Mouse (Mus musculus): Measurements from ENCODE around the gene Spag6. TPM values are rescaled to one million over a fixed set of nuclear protein-coding genes. Genes with fewer than 3 reads are reported as not detected.

Gene Spag6
- polyA plus RNA-seq, 1 experiment from 2014 or later, result 0.32 TPM

DNA sequence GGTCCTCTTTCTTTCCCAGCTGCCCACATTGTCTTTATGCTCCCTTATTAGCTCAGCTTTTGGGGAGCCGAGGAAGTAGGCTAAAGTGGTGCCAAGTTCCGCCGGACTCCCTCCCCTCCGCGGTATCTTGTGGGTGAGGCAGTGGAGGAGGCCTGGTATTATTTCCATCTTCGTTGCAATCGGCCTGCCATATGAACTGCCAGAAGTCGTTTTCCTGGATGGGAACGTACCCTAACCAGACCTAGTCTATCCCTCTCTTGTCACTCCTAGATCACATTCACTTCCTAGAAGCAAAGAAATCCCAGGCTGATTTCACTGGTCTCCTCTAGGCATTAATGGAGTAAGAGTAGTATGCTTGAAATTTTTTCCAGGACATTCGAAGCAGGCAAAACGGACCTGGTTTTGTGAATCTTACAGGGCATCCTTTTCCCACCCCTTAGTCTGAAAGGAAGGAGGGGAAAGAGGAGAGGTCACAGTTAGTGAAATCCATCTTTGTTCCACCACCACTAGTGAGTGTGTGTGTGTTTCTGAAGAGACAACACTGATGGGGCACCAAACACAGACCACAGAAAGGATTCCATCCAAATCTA lies 5.7 kb downstream of the Spag6 start:
- under 1% methylated on average over 11 of the region's 11 CpGs for WGBS
- Histone ChIP-seq H3K27me3 (peaks cover 77% of the 10 kb centered on the region), H3K4me3 (no peak overlapping the region)

DNA sequence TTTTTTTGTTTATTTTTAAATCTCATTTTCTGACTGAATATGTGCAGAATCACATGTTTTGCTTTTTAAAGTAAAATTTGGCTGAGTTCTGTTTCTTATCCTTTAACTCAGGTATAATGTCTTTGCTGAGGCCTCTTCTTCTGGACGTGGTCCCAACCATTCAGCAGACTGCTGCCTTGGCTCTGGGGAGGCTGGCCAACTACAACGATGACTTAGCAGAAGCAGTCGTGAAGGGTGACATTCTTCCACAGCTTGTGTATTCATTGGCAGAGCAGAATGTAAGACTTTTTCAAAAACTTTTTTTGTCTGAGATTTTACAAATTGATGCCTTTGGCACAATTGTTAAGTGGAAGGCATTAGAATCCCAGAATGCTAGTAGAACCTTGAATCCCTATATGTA lies 16.5 kb downstream of the Spag6 start:
- ATAC-seq, result no peak
- Histone ChIP-seq H3K4me2 (no peak overlapping the region), H3K27ac (no peak overlapping the region), H3K4me1 (no peaks in the 10 kb centered on the region), H3K36me3 (ENCODE audit: poor library complexity, severe bottlenecking) (no peaks in the 10 kb centered on the region), H3K9me3 (replicated peaks) (no peaks in the 10 kb centered on the region), H3K27me3 (peaks cover 8% of the 10 kb centered on the region), H3K9ac (no peak overlapping the region), H3K4me3 (no peak overlapping the region)
- 74% methylated on average over 3 of the region's 3 CpGs for WGBS

More for the DNA sequence above, 5.7 kb downstream of the Spag6 start:
- Histone ChIP-seq H3K36me3 (ENCODE audit: poor library complexity, severe bottlenecking) (no peaks in the 10 kb centered on the region), H3K9ac (no peak overlapping the region), H3K9me3 (replicated peaks) (no peaks in the 10 kb centered on the region), H3K27ac (no peak overlapping the region), H3K4me1 (peaks cover 15% of the 10 kb centered on the region), H3K4me2 (no peak overlapping the region; the same call in 1 of the 2 replicates)
- ATAC-seq, result no peak

DNA sequence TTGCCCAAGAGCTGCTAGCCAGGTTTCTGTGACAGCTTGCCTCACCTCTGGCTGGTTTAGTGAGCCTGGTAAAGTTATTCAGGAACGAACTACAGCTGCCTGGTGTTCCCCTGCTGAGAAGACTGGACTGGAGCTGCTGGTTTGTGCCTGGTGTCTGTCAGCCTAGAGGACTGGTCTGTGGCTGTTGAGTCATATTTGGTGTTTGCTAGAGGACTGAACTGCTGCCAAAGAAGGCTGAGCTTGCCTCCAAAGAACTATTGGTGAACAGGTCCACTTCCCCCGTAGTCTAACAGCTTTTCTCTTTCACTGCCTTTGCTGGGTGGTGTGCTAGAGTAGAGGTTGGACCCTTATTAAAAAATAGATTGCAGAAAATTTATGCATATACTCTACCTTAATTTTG lies 19.2 kb downstream of the Spag6 start:
- Histone ChIP-seq H3K27ac (no peak overlapping the region), H3K9ac (no peak overlapping the region), H3K4me1 (no peaks in the 10 kb centered on the region), H3K27me3 (peaks cover 6% of the 10 kb centered on the region), H3K36me3 (ENCODE audit: poor library complexity, severe bottlenecking) (no peaks in the 10 kb centered on the region), H3K9me3 (replicated peaks) (no peaks in the 10 kb centered on the region), H3K4me3 (no peak overlapping the region), H3K4me2 (no peak overlapping the region)
- ATAC-seq, result no peak
- 71% methylated on average over 2 of the region's 2 CpGs for WGBS

DNA sequence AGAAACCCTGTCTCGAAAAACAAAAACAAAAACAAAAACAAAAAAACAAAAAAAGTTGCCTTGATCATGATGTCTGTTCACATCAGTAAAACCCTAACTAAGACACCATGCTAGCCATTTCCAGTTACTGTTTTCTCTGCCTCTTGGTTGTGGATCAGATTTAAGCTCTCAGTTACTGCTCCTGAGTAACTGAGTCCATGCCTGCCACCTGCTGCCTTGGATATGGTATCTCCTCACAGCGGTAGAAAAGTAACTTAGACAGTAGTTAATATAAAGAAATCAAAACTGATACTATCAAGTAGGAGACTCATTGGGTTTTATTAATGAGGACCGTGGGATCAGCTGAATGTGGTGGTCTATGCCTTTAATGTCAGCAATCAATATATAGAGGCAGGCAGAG lies 20.5 kb downstream of the Spag6 start:
- no peaks in the 10 kb centered on the region for H3K36me3 ChIP-seq (ENCODE audit: poor library complexity, severe bottlenecking)
- H3K9ac ChIP-seq, result no peak overlapping the region
- 78% methylated on average over 3 of the region's 3 CpGs for WGBS
- H3K9me3 ChIP-seq (replicated peaks), result no peaks in the 10 kb centered on the region
- peaks cover 15% of the 10 kb centered on the region for H3K27me3 ChIP-seq
- H3K4me1 ChIP-seq, result no peaks in the 10 kb centered on the region
- no peak for ATAC-seq
- no peak overlapping the region for H3K4me2 ChIP-seq
- no peak overlapping the region for H3K4me3 ChIP-seq
- H3K27ac ChIP-seq, result no peak overlapping the region

DNA sequence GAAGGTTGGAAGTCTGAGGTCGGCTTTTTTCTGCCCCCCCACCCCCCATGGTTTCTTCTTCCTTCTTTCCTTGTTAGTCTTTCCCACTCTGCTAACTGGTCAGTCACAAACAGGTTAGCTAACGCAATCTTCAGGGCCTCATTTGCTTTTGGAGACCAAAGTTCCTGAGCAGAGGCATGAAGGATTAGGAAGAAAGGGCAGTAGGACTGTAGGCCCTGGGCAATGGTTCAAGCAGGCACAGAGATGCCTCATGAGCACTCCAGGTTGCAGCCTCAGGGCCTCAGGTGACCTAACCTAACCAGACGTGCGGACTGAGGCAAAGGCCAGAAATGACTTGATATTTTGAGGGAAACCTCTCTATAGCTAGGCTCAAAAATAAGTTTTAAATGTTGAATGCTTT lies 24.7 kb downstream of the Spag6 start:
- Histone ChIP-seq H3K27me3 (peaks cover 28% of the 10 kb centered on the region), H3K27ac (no peak overlapping the region), H3K4me1 (no peaks in the 10 kb centered on the region), H3K4me2 (no peak overlapping the region), H3K9me3 (replicated peaks) (no peaks in the 10 kb centered on the region), H3K36me3 (ENCODE audit: poor library complexity, severe bottlenecking) (no peaks in the 10 kb centered on the region), H3K9ac (no peak overlapping the region), H3K4me3 (no peak overlapping the region)
- ATAC-seq, result no peak
- WGBS, result 88% methylated on average over 4 of the region's 4 CpGs

DNA sequence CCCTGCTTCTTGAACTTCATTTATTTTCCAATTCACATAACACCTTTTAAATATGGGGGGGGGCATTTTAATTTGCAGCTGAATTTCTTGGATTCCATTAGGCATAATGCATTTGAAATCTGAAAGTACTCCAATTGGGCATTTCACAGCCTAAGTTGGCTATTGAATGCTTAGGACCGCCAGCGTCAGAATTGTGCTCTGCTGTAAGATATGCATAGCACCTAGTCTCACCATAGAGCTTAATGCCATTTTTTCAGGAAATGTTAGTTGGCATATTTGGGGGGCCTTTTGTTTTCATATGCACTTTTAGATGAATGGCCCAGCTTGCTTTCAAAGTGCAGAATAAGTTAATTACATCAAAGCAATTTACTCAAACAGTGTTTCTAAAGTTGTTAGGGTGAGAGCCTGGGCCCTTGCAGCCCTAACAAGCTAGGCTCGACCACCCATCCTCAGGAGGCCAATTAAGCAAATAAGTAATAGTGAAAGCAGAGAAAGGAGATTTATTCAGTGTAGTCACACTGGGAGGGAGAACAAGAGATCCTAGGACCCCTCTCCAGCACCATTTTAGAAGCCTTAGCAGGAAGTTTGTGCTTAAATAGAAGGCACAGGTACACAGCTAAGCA lies 28.5 kb downstream of the Spag6 start:
- H3K4me3 ChIP-seq, result no peak overlapping the region
- H3K4me2 ChIP-seq, result no peak overlapping the region
- no peak overlapping the region for H3K27ac ChIP-seq
- 11% methylated on average over 3 of the region's 3 CpGs for WGBS
- peak; percentile 50; the same call in 1 of the 2 replicates for ATAC-seq
- no peaks in the 10 kb centered on the region for H3K36me3 ChIP-seq (ENCODE audit: poor library complexity, severe bottlenecking)
- H3K27me3 ChIP-seq, result peaks cover 46% of the 10 kb centered on the region
- H3K4me1 ChIP-seq, result no peaks in the 10 kb centered on the region
- H3K9ac ChIP-seq, result no peak overlapping the region
- no peaks in the 10 kb centered on the region for H3K9me3 ChIP-seq (replicated peaks)

DNA sequence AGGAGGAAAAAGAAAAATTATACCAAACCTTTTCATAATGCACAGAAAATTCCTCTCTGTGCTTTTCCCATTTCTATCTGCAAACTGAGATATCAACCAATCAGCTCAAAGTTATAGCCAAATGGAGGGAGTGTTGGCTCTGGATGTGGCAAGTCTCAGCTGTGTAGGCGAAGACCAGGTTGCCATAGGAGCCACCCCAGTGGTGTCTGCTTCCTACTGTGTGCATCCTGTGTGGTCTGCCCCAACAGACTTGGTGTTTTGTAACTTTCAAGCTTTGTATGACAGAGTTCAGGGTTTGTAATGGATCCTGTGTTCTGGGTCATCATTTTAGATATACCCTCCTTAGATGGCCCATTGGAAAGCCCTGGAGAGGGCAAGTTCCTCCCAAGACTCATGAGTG lies 30.6 kb downstream of the Spag6 start:
- H3K9me3 ChIP-seq (replicated peaks), result no peaks in the 10 kb centered on the region
- 88% methylated on average over 1 of the region's 1 CpGs for WGBS
- no peak overlapping the region for H3K9ac ChIP-seq
- no peak for ATAC-seq
- H3K27me3 ChIP-seq, result peaks cover 48% of the 10 kb centered on the region
- H3K36me3 ChIP-seq (ENCODE audit: poor library complexity, severe bottlenecking), result no peaks in the 10 kb centered on the region
- no peak overlapping the region for H3K27ac ChIP-seq
- no peak overlapping the region for H3K4me3 ChIP-seq
- no peaks in the 10 kb centered on the region for H3K4me1 ChIP-seq
- H3K4me2 ChIP-seq, result no peak overlapping the region

DNA sequence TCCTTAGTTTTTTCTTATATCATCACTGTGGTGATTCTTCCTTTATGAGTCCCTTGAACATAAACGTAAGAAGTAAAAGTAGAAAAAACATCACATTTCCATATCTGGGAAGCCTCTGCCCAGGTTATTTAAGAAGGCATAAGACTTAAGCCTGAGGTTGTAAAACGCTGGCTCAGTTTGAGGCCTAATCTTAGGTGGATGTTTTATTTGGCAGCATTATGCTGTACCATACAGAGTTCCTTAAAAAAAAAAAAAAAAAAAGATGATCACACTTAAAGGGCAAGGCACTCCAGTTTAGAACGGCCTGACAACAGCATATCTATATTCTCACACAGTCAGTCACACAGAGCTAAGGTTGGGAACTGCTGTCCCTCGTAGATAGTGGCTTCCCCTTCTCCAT lies 32.0 kb downstream of the Spag6 start:
- Histone ChIP-seq H3K4me1 (no peaks in the 10 kb centered on the region), H3K36me3 (ENCODE audit: poor library complexity, severe bottlenecking) (no peaks in the 10 kb centered on the region), H3K4me2 (no peak overlapping the region), H3K27me3 (peaks cover 53% of the 10 kb centered on the region), H3K9ac (no peak overlapping the region), H3K4me3 (no peak overlapping the region), H3K27ac (no peak overlapping the region), H3K9me3 (replicated peaks) (no peaks in the 10 kb centered on the region)
- WGBS, result 84% methylated on average over 4 of the region's 4 CpGs
- ATAC-seq, result no peak

DNA sequence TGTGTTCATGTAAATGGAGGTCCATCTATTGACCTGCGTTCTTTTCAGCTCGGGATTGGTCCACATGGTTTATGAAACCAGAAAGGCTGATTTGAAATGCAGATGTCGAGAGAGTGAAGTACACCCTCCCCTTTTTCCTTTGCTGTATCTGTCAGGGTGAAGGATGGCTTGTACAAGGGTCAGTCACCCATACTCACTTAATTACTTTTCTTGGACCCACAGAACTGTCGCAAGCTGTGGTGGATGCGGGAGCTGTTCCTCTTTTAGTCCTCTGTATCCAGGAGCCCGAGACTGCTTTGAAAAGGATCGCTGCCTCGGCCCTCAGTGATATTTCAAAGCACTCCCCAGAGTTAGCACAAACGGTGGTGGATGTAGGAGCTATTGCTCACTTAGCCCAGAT lies 37.9 kb downstream of the Spag6 start:
- no peak overlapping the region for H3K4me3 ChIP-seq
- peaks cover 9% of the 10 kb centered on the region for H3K4me1 ChIP-seq
- H3K9me3 ChIP-seq (replicated peaks), result no peaks in the 10 kb centered on the region
- 13% methylated on average over 9 of the region's 9 CpGs for WGBS
- no peak overlapping the region for H3K27ac ChIP-seq
- H3K27me3 ChIP-seq, result peaks cover 46% of the 10 kb centered on the region
- no peaks in the 10 kb centered on the region for H3K36me3 ChIP-seq (ENCODE audit: poor library complexity, severe bottlenecking)
- H3K9ac ChIP-seq, result no peak overlapping the region
- peak; percentile 87 for ATAC-seq
- H3K4me2 ChIP-seq, result peak overlapping the region; percentile 33

DNA sequence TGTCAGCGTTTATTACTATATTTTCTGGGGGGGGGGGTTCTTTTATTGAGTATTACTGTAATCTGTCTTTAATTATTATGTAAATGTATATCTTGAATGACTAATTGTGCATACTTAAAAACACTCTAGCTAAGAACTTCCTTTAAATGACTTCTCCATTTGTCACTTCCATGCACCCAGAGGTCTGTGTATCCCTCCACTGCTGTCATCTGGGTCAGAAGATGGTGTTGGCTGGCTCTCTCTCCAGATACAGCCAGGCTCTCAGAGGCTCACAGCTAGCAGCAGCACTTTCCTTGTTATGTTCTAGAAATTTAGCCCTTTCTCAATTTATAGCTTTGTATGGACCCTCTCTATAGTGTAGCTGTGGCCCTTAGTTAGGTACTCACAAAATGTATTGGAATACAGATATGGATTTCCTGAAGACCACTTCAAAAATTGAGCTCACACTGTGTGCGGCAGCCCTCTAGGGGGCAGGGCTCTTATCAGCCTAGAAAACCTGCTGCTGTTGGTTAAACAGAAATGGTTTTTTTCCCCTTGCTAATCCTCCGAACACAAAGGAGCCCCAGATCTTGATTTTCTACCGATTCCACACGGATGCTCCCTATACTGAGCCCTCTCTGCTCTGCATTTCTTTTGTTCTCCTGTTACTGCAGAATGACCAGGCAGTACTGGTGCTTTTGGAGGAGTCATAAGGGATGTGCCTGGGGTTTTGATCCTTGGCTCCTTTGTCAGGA lies 40.7 kb downstream of the Spag6 start:
- WGBS, result 26% methylated on average over 5 of the region's 5 CpGs
- H3K4me3 ChIP-seq, result no peak overlapping the region
- no peaks in the 10 kb centered on the region for H3K9me3 ChIP-seq (replicated peaks)
- no peak overlapping the region for H3K4me2 ChIP-seq
- peaks cover 9% of the 10 kb centered on the region for H3K4me1 ChIP-seq
- no peaks in the 10 kb centered on the region for H3K36me3 ChIP-seq (ENCODE audit: poor library complexity, severe bottlenecking)
- H3K27me3 ChIP-seq, result peaks cover 37% of the 10 kb centered on the region
- ATAC-seq, result no peak
- H3K27ac ChIP-seq, result no peak overlapping the region
- H3K9ac ChIP-seq, result no peak overlapping the region

DNA sequence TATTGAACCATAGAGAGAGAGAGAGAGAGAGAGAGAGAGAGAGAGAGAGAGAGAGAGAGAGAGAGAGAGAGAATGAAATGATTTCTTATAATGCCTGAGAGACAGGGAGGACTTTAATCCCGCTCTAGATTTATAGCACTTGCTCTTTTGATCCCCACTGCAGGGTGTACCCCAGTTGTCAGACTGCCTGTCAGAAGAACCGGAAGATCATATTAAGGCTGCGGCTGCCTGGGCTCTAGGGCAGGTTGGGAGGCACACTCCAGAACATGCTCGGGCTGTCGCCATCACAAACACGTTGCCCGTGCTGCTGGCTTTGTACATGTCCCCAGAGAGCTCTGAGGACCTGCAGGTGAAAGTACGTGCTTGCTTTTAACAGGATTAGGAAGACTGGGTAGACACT lies 43.2 kb downstream of the Spag6 start:
- Histone ChIP-seq H3K4me1 (peaks cover 5% of the 10 kb centered on the region), H3K4me3 (no peak overlapping the region), H3K9ac (no peak overlapping the region), H3K36me3 (ENCODE audit: poor library complexity, severe bottlenecking) (no peaks in the 10 kb centered on the region), H3K27ac (no peak overlapping the region), H3K27me3 (peaks cover 34% of the 10 kb centered on the region), H3K4me2 (no peak overlapping the region), H3K9me3 (replicated peaks) (no peaks in the 10 kb centered on the region)
- ATAC-seq, result no peak
- WGBS, result 61% methylated on average over 8 of the region's 8 CpGs

DNA sequence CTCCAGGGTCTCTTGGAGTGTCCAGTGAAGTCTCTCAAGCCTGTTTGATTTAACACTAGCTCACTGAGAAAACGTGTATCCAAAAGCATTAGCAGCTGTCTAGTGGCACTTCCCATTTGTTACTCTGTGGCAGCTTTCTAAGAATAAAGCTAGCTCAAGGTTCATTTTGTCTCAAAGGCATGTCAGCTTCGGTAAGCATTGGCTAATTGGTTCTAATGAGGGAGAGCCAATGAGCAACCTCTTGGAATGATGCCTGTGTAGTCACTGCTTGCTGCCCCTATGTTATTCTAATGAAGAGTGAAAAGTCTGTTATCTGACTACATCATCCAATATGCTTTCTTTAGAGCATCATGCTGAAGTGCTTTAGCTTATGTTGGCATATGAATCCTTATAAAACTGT lies 45.4 kb downstream of the Spag6 start:
- Histone ChIP-seq H3K9ac (no peak overlapping the region), H3K9me3 (replicated peaks) (no peaks in the 10 kb centered on the region), H3K4me1 (peaks cover 4% of the 10 kb centered on the region; the same call in 1 of the 2 replicates), H3K36me3 (ENCODE audit: poor library complexity, severe bottlenecking) (no peaks in the 10 kb centered on the region), H3K4me3 (no peak overlapping the region), H3K4me2 (no peak overlapping the region), H3K27me3 (peaks cover 24% of the 10 kb centered on the region), H3K27ac (no peak overlapping the region)
- WGBS, result 17% methylated on average over 2 of the region's 2 CpGs
- peak; percentile 70 for ATAC-seq
